Mouse (Mus musculus) myocyte (in vitro differentiated cells): ENCODE results near the gene Csk.

Experiments used
- E2F4 ChIP-seq: IDR thresholded peaks from one replicate; pipeline ENCODE4 v1.6.1; 2011; ENCODE audit warnings: mild to moderate bottlenecking, control low read depth, moderate library complexity; ENCODE audit not compliant: insufficient read depth
- POLR2A ChIP-seq: IDR thresholded peaks from one replicate; pipeline ENCODE4 v1.6.1; 2011; ENCODE audit warnings: low read depth, mild to moderate bottlenecking, control low read depth, moderate library complexity; ENCODE audit not compliant: insufficient read length

GRCm38 (mm10) chr9:57606139-57606851 lies 47.1 kb downstream of the Csk start, which contains the start of gene Cplx3:
- no peak for TF ChIP-seq POLR2A
- no peak for TF ChIP-seq E2F4
